Mouse (Mus musculus) lung, embryonic 16.5 days (tissue): ENCODE data around the gene Tead1. TPM values are rescaled to one million over a fixed set of nuclear protein-coding genes. Genes with fewer than 3 reads are reported as not detected.

ENCODE experiments used
- ATAC-seq: fragments of 200-750 bp; cut with Nextera tagmentation; 2 replicates; pipeline ENCODE4 v1.8.0; 2017; ENCODE audit warnings: low read depth, mild to moderate bottlenecking, moderate library complexity
- H3K27ac ChIP-seq: fragments of 300-500 bp; sonication (generic); 2 replicates; pipeline ENCODE4 v1.5.1; 2014; ENCODE audit warnings: mild to moderate bottlenecking, control low read depth, low read length
- H3K27me3 ChIP-seq: fragments of 300-500 bp; sonication (generic); 2 replicates; pipeline ENCODE4 v1.6.1; 2014; ENCODE audit warnings: low read depth, low read length, mixed read lengths; ENCODE audit not compliant: control insufficient read depth, insufficient read depth
- H3K36me3 ChIP-seq: fragments of 300-500 bp; sonication (generic); 2 replicates; pipeline ENCODE4 v1.6.1; 2014; ENCODE audit warnings: low read length; ENCODE audit not compliant: control insufficient read depth, insufficient read depth
- H3K4me1 ChIP-seq: fragments of 300-500 bp; sonication (generic); replicated peaks from 2 replicates; pipeline ENCODE4 v1.6.1; 2014; ENCODE audit warnings: low read length, mixed read lengths; ENCODE audit not compliant: control insufficient read depth, insufficient read depth
- H3K4me2 ChIP-seq: fragments of 300-500 bp; sonication (generic); 2 replicates; pipeline ENCODE4 v1.6.1; 2014; ENCODE audit warnings: low read depth, low read length, control low read depth
- H3K4me3 ChIP-seq: fragments of 300-500 bp; sonication (generic); 2 replicates; pipeline ENCODE4 v1.5.1; 2014; ENCODE audit warnings: mild to moderate bottlenecking, low read length, control low read depth
- H3K9ac ChIP-seq: fragments of 300-500 bp; sonication (generic); 2 replicates; pipeline ENCODE4 v1.6.1; 2014; ENCODE audit warnings: low read length, control low read depth
- H3K9me3 ChIP-seq: fragments of 300-500 bp; sonication (generic); 2 replicates; pipeline ENCODE4 v1.6.1; 2016; ENCODE audit warnings: low read length; ENCODE audit not compliant: control insufficient read depth
- WGBS: fragments of 180-500 bp; shearing (Covaris S2); extraction: QIAGEN DNeasy Blood & Tissue Kit; methylation state at CpG from one replicate; pipeline ENCODE4 v1.1.7; 2014; 5-methylcytosine and 5-hydroxymethylcytosine counted together
- polyA plus RNA-seq: library from polyadenylated mRNA; unstranded; fragments of >200 nt; fragmentation: Nextera tagmentation; extraction: Ambion mirVana; gene quantifications from 2 replicates; pipeline ENCODE4 v1.2.1, GENCODE M21; 2015

Tead1 gene
- polyA plus RNA-seq, 1 experiment from 2014 or later = 20.1 TPM

- Histone ChIP-seq H3K9ac (no peak overlapping the region), H3K4me1 (peaks cover 26% of the 10 kb centered on the region), H3K27ac (peak overlapping the region; percentile 36), H3K9me3 (no peaks in the 10 kb centered on the region), H3K4me2 (no peak overlapping the region), H3K27me3 (no peaks in the 10 kb centered on the region), H3K4me3 (no peak overlapping the region), H3K36me3 (no peaks in the 10 kb centered on the region)
- ATAC-seq = no peak
- WGBS = 36% methylated on average over 7 of the region's 7 CpGs
Observed at GRCm38 (mm10) chr7:112743063-112743462, 63.9 kb downstream of the Tead1 start.

- peak; percentile 84 for ATAC-seq
- WGBS = 7% methylated on average over 11 of the region's 11 CpGs
- H3K27me3 ChIP-seq = no peaks in the 10 kb centered on the region
- 0 out of 2 replicates have a peak overlapping the region, but pooled peaks have one; percentile 2 for H3K9ac ChIP-seq
- no peaks in the 10 kb centered on the region for H3K36me3 ChIP-seq
- H3K4me2 ChIP-seq = 0 out of 2 replicates have a peak overlapping the region, but pooled peaks have one; percentile 7
- H3K9me3 ChIP-seq = no peaks in the 10 kb centered on the region
- H3K4me1 ChIP-seq = peaks cover 26% of the 10 kb centered on the region
- no peak overlapping the region for H3K4me3 ChIP-seq
- H3K27ac ChIP-seq = peak overlapping the region; percentile 36
Observed at GRCm38 (mm10) chr7:112743621-112744395, 64.7 kb downstream of the Tead1 start.

- peaks cover 16% of the 10 kb centered on the region for H3K4me1 ChIP-seq
Observed at GRCm38 (mm10) chr7:112747187-112747586, 68.1 kb downstream of the Tead1 start.

GRCm38 (mm10) chr7:112747836-112748235, 68.7 kb downstream of the Tead1 start:
- H3K9me3 ChIP-seq = no peaks in the 10 kb centered on the region
- H3K9ac ChIP-seq = no peak overlapping the region
- H3K4me1 ChIP-seq = peaks cover 16% of the 10 kb centered on the region
- 90% methylated on average over 3 of the region's 3 CpGs for WGBS
- H3K27ac ChIP-seq = no peak overlapping the region
- no peaks in the 10 kb centered on the region for H3K27me3 ChIP-seq
- ATAC-seq = no peak
- no peak overlapping the region for H3K4me2 ChIP-seq
- no peak overlapping the region for H3K4me3 ChIP-seq
- H3K36me3 ChIP-seq = no peaks in the 10 kb centered on the region

More at GRCm38 (mm10) chr7:112747187-112747586, 68.1 kb downstream of the Tead1 start:
- no peaks in the 10 kb centered on the region for H3K36me3 ChIP-seq
- no peak for ATAC-seq
- no peaks in the 10 kb centered on the region for H3K9me3 ChIP-seq
- 66% methylated on average over 3 of the region's 3 CpGs for WGBS
- no peaks in the 10 kb centered on the region for H3K27me3 ChIP-seq
- H3K27ac ChIP-seq = no peak overlapping the region
- no peak overlapping the region for H3K9ac ChIP-seq
- no peak overlapping the region for H3K4me3 ChIP-seq
- no peak overlapping the region for H3K4me2 ChIP-seq

GRCm38 (mm10) chr7:112748327-112748726, 69.2 kb downstream of the Tead1 start:
- Histone ChIP-seq H3K27ac (no peak overlapping the region), H3K4me2 (no peak overlapping the region), H3K4me1 (peaks cover 17% of the 10 kb centered on the region), H3K36me3 (no peaks in the 10 kb centered on the region), H3K9ac (no peak overlapping the region), H3K9me3 (no peaks in the 10 kb centered on the region), H3K4me3 (no peak overlapping the region), H3K27me3 (no peaks in the 10 kb centered on the region)
- WGBS = 80% methylated on average over 4 of the region's 4 CpGs
- ATAC-seq = no peak

GRCm38 (mm10) chr7:112750101-112750500, 71.0 kb downstream of the Tead1 start:
- no peak for ATAC-seq
- H3K27ac ChIP-seq = no peak overlapping the region
- H3K27me3 ChIP-seq = no peaks in the 10 kb centered on the region
- peaks cover 9% of the 10 kb centered on the region for H3K4me1 ChIP-seq
- H3K36me3 ChIP-seq = no peaks in the 10 kb centered on the region
- H3K4me3 ChIP-seq = no peak overlapping the region
- no peak overlapping the region for H3K4me2 ChIP-seq
- WGBS = 89% methylated on average over 9 of the region's 9 CpGs
- H3K9ac ChIP-seq = no peak overlapping the region
- H3K9me3 ChIP-seq = no peaks in the 10 kb centered on the region

GRCm38 (mm10) chr7:112752311-112752710, 73.2 kb downstream of the Tead1 start:
- Histone ChIP-seq H3K27ac (no peak overlapping the region), H3K9me3 (no peaks in the 10 kb centered on the region), H3K4me1 (peaks cover 13% of the 10 kb centered on the region), H3K27me3 (no peaks in the 10 kb centered on the region), H3K4me3 (no peak overlapping the region), H3K36me3 (no peaks in the 10 kb centered on the region), H3K9ac (no peak overlapping the region), H3K4me2 (no peak overlapping the region)
- no peak for ATAC-seq
- 85% methylated on average over 6 of the region's 6 CpGs for WGBS

GRCm38 (mm10) chr7:112753314-112753713, 74.2 kb downstream of the Tead1 start:
- H3K9ac ChIP-seq = no peak overlapping the region
- H3K4me1 ChIP-seq = peaks cover 21% of the 10 kb centered on the region
- no peak overlapping the region for H3K4me3 ChIP-seq
- H3K36me3 ChIP-seq = no peaks in the 10 kb centered on the region
- H3K27me3 ChIP-seq = no peaks in the 10 kb centered on the region
- ATAC-seq = no peak
- H3K9me3 ChIP-seq = no peaks in the 10 kb centered on the region
- 54% methylated on average over 6 of the region's 6 CpGs for WGBS
- no peak overlapping the region for H3K4me2 ChIP-seq
- no peak overlapping the region for H3K27ac ChIP-seq

- Histone ChIP-seq H3K4me2 (no peak overlapping the region), H3K4me1 (peaks cover 39% of the 10 kb centered on the region), H3K9ac (no peak overlapping the region), H3K27me3 (no peaks in the 10 kb centered on the region), H3K36me3 (no peaks in the 10 kb centered on the region), H3K4me3 (no peak overlapping the region), H3K9me3 (no peaks in the 10 kb centered on the region), H3K27ac (no peak overlapping the region)
- WGBS = 76% methylated on average over 23 of the region's 23 CpGs
- ATAC-seq = no peak
Observed at GRCm38 (mm10) chr7:112759359-112759975, 80.3 kb downstream of the Tead1 start.
